Mouse (Mus musculus) forebrain, postnatal 0 days (tissue): Measurements from ENCODE around the gene Gm2026. TPM values are rescaled to one million over a fixed set of nuclear protein-coding genes. Genes with fewer than 3 reads are reported as not detected.
"Not testable (repeated sequence)": the region's sequence is repeated elsewhere in the genome, so short reads cannot be mapped to it uniquely, and the experiment has no call there.

Source experiments
- ATAC-seq: fragments of 200-750 bp; cut with Nextera tagmentation; 2 replicates; pipeline ENCODE4 v1.8.0; 2017; ENCODE audit warnings: mild to moderate bottlenecking, moderate library complexity
- DNase-seq: peaks from one replicate; pipeline ENCODE4 v3.0.0-alpha.2; 2015
- H3K27ac ChIP-seq: fragments of 300-500 bp; sonication (generic); 2 replicates; pipeline ENCODE4 v1.5.1; 2014; ENCODE audit warnings: low read depth, mild to moderate bottlenecking, antibody characterized with exemption, low read length, moderate library complexity, mixed read lengths
- H3K27me3 ChIP-seq: fragments of 300-500 bp; sonication (generic); 2 replicates; pipeline ENCODE4 v1.6.1; 2014; ENCODE audit warnings: mild to moderate bottlenecking, low read length, mixed read lengths; ENCODE audit not compliant: insufficient read depth
- H3K36me3 ChIP-seq: fragments of 300-500 bp; sonication (generic); 2 replicates; pipeline ENCODE4 v1.6.1; 2014; ENCODE audit warnings: mild to moderate bottlenecking, moderate library complexity; ENCODE audit not compliant: insufficient read depth
- H3K4me1 ChIP-seq: fragments of 300-500 bp; sonication (generic); 2 replicates; pipeline ENCODE4 v1.6.1; 2014; ENCODE audit warnings: antibody characterized with exemption; ENCODE audit not compliant: insufficient read depth
- H3K4me2 ChIP-seq: fragments of 300-500 bp; sonication (generic); 2 replicates; pipeline ENCODE4 v1.6.1; 2014; ENCODE audit warnings: low read depth, mild to moderate bottlenecking, moderate library complexity
- H3K4me3 ChIP-seq: fragments of 300-500 bp; sonication (generic); 2 replicates; pipeline ENCODE4 v1.5.1; 2014; ENCODE audit warnings: low read depth, low read length, mixed read lengths
- H3K9ac ChIP-seq: fragments of 300-500 bp; sonication (generic); 2 replicates; pipeline ENCODE4 v1.6.1; 2014; ENCODE audit warnings: mild to moderate bottlenecking
- H3K9me3 ChIP-seq: fragments of 300-500 bp; sonication (generic); 2 replicates; pipeline ENCODE4 v1.6.1; 2016; ENCODE audit warnings: low read length
- WGBS: fragments of 180-500 bp; shearing (Covaris S2); extraction: QIAGEN DNeasy Blood & Tissue Kit; methylation state at CpG from one replicate; pipeline ENCODE4 v1.1.7; 2014; 5-methylcytosine and 5-hydroxymethylcytosine counted together
- polyA plus RNA-seq: library from polyadenylated mRNA; unstranded; fragments of >200 nt; fragmentation: Nextera tagmentation; extraction: Ambion mirVana; gene quantifications from 2 replicates; pipeline ENCODE4 v1.2.1, GENCODE M21; 2015
- total RNA-seq: library from RNA; depleted of rRNA; stranded (reverse); fragments of >200 nt; gene quantifications from 2 replicates; pipeline ENCODE4 v1.2.3, GENCODE M21; 2014; rRNA removed

The Gm2026 gene
- total RNA-seq: 33.8 and 39.1 TPM in 2 replicates
- polyA plus RNA-seq: 17.6 and 20.5 TPM in 2 replicates

DNA sequence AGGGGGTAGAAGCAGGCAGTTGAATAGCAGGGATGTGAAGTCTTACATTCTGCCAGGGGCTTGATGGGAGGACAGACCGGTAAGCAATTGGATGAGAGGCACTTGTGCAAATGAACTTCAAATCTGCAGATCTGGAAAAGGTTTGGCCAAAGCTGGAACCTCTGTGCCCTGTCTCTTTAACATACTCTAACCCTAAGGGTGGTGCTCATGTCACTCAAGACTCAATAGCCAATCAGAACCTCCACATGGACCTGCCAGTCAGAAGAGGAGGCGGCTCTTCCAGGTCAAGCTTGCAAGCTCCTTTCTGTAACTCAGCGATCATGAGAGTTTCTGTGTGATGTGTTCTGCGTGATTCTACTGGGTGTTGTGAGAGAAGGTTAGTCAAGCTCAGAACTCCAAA lies at the start of gene Gm2026:
TSS of gene Gm2026 (plus strand) at position 301 of the 400 bp plus-strand sequence.
- not testable (repeated sequence) for ATAC-seq, DNase-seq, H3K27ac ChIP-seq, H3K9ac ChIP-seq, H3K4me2 ChIP-seq, H3K36me3 ChIP-seq, H3K27me3 ChIP-seq, H3K4me3 ChIP-seq, H3K4me1 ChIP-seq, H3K9me3 ChIP-seq
- no CpG with 5 or more reads among the region's 4 CpGs for WGBS

DNA sequence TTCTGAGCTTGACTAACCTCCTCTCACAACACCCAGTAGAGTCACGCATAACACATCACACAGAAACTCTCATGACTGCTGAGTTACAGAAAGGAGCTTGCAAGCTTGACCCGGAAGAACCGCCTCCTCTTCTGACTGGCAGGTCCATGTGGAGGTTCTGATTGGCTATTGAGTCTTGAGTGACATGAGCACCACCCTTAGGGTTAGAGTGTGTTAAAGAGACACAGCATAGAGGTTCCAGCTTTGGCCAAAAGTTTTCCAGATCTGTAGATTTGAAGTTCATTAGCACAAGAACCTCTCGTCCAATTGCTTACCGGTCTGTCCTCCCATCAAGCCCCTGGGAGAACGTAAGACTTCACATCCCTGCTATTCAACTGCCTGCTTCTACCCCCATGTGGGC lies 34.1 kb upstream of the Gm2026 start, which contains the start of gene Zfp966:
TSS of gene Zfp966 (minus strand) at position 101 of the 400 bp plus-strand sequence.
- not testable (repeated sequence) for H3K27me3 ChIP-seq, H3K9ac ChIP-seq, H3K4me3 ChIP-seq, H3K27ac ChIP-seq, DNase-seq, H3K4me2 ChIP-seq, ATAC-seq, H3K4me1 ChIP-seq, H3K9me3 ChIP-seq, H3K36me3 ChIP-seq
- WGBS: no CpG with 5 or more reads among the region's 6 CpGs

Other genes starting within 250 kb of the Gm2026 start
- not detected in 2 replicates for gene Gm2007, start 223.8 kb upstream of the Gm2026 start, total RNA-seq
- not detected in 2 replicates for gene Gm2007, start 223.8 kb upstream of the Gm2026 start, polyA plus RNA-seq
- gene Gm14288, start 164.2 kb upstream of the Gm2026 start, total RNA-seq: 9.2 and 10.1 TPM in 2 replicates
- 1.1 and 4.1 TPM in 2 replicates for gene Gm14288, start 164.2 kb upstream of the Gm2026 start, polyA plus RNA-seq
- gene Gm6710, start 96.1 kb upstream of the Gm2026 start, total RNA-seq: 23.4 and 27.1 TPM in 2 replicates
- 31.8 and 36.3 TPM in 2 replicates for gene Gm6710, start 96.1 kb upstream of the Gm2026 start, polyA plus RNA-seq
- gene Zfp966, start 34.2 kb upstream of the Gm2026 start, total RNA-seq: 5.2 and 6.0 TPM in 2 replicates
- gene Zfp966, start 34.2 kb upstream of the Gm2026 start, polyA plus RNA-seq: 0.40 and 0.98 TPM in 2 replicates
- gene Gm2004, start 184.5 kb downstream of the Gm2026 start, total RNA-seq: 0.62 and 1.2 TPM in 2 replicates
- gene Gm2004, start 184.5 kb downstream of the Gm2026 start, polyA plus RNA-seq: 0.25 and 0.31 TPM in 2 replicates